Mouse (Mus musculus) heart, postnatal 10 days (tissue): ENCODE measurements at regions not wholly inside any gene's neighbourhood (a gene's known extent, or its start where the extent isn't known, plus 50 kb on each side); places are given as distances from the start of the nearest gene placed in this dataset.

Experiments used
- DNase-seq, 2 experiments: peaks; one replicate each; pipeline ENCODE4 v3.0.0; 2021
- intact Hi-C: fragments of 180-260 bp; cut with DNase I; formaldehyde crosslinking; loops from one replicate; pipeline ENCODE4 v1.15.1; 2025

DNA sequence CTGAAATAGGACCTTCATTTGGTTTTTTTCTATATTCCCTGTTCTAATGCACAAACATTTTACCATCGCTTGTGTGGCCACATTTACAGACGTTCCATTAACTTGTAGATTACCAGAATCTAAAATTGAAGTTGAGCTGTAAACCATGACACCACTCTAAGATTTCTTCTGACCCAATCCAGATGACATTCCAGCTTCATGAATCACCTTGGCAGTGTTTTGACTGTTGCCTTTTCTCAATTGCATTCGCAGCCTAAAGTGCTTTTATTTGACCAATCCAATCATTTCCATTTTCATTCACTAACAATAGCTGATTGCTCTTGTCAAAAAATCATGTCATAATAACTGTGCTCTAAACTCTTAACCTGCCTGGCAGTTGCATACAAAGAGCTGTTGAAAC lies 144.8 kb downstream of the Mdfic start:
- DNase-seq = peak; percentile 20
- intact Hi-C loops = no loop called here

DNA sequence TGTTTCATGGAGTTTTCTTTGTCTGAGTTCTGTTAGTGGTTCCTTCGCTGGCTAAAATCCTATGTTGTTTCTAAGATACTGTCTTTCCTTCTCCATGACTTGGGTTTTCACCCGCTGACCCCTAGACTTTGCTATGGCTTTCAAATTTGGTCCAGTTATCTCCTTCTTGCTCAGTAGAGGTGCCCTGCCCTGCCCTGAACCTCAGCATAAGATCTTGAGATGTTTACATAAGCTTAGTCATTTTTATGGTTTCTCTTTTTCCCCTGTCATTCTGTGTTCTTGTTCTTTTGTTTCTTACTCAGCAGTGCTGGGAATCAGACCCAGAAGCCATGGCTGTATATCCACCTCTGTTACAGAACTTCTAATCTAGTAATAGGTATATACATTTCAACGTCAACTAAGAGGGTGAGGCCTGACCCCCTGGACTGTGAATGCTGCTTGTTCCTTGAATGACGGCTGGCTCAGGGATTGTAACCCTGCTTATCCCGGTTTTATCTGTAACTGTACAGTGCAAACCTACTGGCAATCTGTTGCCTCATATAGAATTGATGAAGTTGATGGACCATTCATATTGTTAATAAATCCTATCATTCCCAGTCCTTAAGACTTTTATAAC lies 161.9 kb downstream of the Mdfic start:
- intact Hi-C loops = no loop called here

DNA sequence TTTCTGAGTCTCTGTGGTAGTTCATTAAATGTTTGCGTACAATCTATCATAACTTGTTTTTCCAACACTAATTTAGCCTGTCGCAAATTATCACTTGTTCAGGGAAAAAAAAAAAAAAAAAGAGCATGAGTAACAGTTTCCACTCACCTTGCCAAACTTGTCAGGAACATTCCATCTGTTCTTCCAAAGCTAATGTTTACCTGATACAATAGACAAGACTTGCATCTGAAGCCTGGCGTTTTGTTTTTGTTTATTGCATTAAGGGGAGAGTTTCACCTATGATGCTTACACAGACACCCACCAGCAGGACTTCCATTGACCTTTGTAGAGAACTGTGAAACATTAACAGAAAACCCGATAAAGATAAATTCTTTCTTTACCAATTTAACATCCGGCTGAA lies 172.6 kb downstream of the Mdfic start:
- no peak for DNase-seq

More for the DNA sequence above, 161.9 kb downstream of the Mdfic start:
- DNase-seq = no peak

DNA sequence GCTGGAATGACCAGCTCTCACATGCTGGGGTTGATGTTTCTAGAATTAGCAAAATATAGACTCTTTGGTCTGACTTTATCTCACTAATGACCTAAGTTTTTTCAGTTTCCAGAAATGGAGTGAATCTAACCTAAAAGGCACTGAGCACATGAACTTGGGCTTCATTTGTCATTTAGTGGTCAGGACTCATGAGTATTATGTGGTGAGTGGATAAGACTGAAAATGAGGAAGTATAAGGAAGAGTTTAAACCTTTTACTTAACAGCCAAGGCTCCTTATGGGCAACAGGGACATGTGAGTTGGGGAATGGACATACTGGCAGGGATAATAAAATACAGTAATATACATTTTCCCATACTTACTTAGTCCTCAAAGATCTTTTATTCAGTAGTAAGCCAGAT lies 180.0 kb downstream of the Mdfic start:
- intact Hi-C loops = no loop called here
- DNase-seq = no peak

More for the DNA sequence above, 172.6 kb downstream of the Mdfic start:
- intact Hi-C loops = no loop called here

DNA sequence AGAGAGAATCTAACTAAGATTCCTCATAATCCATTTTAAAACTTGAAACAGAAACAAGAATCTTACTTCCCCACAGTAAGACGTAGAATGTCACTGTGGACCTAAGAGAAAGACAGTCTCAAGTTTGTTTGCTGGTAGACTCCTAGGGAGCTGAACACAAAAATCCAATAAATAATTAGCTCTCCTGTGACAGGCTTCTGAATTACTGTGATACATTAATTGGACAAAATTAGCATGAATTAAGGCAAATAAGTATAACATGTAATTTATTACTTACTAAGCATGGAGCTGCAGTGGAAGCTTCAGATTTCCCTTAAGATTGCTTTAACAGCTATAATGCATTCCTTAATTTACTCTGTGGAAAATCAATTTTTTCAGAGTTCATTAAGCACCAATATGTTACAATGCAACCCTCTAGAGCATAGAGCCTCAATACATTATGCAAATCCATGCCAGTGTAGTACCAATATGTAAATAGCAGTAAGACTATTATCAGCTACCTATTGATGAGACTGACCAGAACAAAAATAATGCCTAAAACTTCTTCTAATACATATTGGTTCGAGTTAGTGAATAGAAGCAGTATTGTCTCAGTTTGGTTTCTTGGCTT lies 182.3 kb downstream of the Mdfic start:
- DNase-seq = no peak
- intact Hi-C loops = no loop called here

DNA sequence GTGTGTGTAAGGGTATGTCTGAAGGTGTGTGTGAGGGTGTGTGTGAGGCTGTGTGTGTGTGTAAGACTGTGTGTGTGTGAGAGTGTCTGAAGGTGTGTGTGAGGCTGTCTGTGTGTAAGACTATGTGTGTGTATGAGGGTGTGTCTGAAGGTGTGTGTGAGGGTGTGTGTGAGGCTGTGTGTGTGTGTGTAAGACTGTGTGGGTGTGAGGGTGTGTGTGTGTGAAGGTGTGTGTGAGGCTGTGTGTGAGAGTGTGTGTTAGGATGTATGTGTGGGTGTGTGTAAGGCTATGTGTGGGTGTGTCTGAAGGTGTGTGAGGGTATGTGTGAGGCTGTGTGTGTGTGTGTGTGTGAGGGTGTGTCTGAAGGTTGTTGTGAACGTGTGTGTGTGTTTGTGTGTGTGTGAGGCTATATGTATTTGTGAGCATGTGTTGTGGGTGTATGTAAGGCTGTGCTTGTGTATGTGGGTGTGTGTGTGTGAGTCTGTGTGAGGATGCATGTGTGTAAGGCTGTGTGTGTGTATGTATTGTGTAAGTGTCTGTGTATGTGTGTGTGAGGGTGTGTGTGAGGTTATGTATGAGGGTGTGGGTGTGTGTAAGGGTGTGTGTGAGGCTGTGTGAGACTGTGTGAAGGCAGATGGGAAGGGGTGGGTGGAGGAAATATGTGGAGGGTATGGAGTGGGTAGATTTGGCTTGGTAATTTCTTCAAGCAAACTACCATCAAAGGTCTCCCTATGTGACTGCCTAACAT lies 190.1 kb downstream of the Mdfic start:
- intact Hi-C loops = no loop called here
- DNase-seq = no peak

DNA sequence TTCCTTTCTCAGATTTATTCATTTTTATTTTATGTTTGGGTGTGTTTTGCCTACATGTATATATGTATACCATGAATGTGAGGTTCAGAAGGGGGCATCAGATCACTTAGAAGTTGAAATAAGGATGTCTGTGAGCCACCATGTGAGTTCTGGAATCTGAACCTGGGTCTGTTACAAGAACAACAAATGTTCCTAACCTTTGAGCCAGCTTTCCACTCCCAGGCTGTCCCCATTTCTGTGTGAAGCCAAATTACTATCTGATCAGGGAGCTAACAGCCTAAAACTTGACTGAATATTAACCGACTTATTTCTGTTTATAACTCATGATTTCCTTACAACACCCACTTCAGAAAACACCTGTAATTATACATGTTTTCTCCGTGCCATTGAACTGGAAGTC lies 209.2 kb downstream of the Mdfic start:
- DNase-seq = peak in 1 of 2 experiments; percentile 1
- intact Hi-C loops = no loop called here

DNA sequence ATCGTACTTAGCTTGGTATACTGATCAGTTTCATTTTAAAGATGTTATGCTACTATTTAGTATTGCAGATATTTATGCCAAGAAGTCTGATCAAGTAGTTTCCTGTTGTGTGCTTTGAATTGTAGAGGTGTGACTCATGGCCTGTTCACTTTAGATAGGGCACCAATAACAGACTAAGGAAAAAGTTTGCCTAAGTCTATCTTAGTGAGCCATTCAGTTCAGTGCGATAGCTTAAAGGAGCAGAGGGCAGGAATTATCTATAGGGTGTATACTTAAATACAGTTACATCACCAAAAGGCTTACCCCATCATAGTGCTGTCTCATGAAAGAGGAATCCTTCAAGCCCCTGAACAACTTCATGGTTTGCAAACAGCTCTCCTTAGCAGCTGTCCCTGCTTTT lies 229.8 kb downstream of the Mdfic start:
- intact Hi-C loops = no loop called here
- no peak for DNase-seq

DNA sequence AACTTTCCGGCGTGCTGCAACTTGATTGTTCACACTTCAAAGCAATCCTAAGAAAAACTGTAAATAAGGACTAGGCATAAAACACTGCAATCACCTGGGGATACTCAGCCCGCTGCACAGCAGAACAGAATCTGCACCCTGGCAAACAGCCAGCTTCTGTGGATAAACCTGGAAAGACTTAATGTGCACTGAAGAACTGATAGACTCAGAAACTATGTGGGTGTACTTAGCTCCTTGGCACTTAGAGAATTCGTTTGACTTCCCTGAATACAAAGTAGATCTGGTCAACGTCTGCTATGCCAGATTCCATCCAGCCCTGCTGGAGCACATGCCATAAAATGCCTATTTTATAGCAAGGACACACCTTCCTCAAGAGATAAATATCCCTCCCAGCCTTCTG lies 266.9 kb downstream of the Mdfic start:
- intact Hi-C loops = no loop called here
- no peak for DNase-seq
